Mouse (Mus musculus) adrenal gland, adult 8-10 months (tissue): ENCODE results near the gene Rap2b. TPM values are rescaled to one million over a fixed set of nuclear protein-coding genes. Genes with fewer than 3 reads are reported as not detected.

Source experiments
- DNase-seq: peaks from one replicate; pipeline ENCODE4 v3.0.0; 2022
- total RNA-seq, 4 experiments: library from RNA; stranded (reverse); gene quantifications; 2 replicates each; pipeline ENCODE4 v1.2.4; 2022

Rap2b gene
- total RNA-seq, 4 experiments from 2014 or later, result 4.5 to 5.7 (median 4.8) TPM

DNA sequence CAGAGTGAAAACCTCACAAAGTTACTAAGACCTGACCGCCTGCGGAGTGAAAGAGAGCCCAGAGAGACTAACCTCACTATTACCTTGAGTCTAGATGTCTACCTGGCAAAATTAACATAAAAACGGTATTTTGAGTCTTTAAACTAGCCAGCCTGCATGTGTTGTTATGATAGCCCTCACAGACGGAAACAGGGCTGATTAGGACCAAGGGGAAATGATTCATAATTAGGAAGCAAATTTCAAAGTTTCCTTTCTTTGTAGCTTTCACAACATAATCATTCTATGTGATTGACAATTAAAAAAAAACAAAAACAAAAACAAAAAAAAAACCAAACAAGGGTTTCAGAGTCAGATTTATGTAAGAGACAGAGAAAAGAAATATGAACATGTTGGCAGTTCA lies 24.9 kb downstream of the Rap2b start:
- DNase-seq, result no peak

DNA sequence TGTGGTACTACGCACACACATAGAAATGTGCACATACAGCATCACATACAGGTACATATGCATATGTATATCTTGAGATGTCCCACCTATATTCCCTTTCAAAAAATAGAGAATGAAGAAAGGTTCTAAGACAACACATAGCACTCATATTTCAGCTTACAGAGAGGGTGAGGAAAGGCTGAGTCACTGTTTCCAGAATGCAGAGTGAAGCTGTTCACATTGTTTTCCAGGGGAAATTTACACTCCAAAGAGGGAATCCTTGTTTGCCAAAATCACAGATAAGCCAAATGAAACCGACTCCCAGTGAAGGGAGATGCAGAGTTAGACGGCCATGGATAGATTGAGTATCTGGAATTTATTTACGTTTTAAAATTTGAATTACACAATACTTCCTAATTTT lies 30.1 kb downstream of the Rap2b start:
- DNase-seq, result no peak

DNA sequence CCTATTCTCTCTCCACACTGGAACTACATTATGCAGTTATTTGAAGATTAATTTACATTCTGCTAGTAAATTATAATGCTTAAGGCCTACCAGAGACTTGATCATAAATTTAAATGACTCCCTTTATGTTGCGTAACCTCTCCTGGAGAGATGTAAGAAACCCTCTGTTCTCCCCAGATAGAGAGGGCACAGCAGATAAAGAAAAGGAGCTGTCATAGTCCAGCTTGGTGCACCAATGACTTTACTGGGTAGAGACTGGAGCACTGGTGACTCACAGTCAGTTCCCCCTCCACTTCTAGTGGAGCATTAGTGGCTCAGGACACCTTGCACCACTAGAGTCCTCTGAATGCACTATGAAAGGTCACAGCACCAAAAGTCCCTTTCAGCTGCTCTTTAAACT lies 31.4 kb downstream of the Rap2b start:
- DNase-seq, result no peak

DNA sequence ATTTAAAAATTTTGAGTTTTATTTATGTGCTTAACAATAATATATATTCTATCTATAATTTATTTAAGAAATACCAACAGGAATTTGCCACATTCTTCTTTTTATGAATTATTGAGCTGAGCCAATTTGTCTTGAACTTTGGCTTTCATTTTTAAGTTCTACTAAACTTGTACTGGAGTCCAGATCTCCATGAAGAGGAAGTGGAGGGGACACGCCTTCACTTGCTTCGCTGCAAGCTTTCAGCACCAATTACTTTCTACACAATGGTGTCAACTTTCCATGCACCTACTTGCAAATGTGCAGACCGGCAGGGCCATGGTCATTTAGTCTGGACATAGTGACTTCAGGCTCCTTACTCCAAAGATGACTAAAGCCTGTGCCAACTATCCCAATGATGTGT lies 32.1 kb downstream of the Rap2b start:
- no peak for DNase-seq

DNA sequence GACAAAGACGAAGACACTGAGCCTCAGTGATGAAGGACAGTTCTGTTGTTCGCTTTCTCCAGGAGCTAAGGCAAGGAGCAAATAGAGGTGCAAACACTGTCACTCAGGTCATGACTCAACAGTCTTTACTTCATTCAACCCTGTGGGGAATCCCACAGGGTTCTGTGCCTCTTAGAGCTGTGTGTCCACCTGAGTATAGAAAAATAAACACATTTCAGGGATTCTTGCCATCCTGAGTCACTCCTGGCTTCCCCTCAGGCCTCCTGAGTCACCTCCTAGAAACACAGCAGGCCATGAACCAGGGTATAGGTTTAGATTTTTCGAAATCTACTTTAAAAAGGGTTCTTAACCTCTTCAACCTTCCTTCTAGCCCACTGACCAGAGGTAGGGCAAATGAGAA lies 33.9 kb downstream of the Rap2b start:
- no peak for DNase-seq

DNA sequence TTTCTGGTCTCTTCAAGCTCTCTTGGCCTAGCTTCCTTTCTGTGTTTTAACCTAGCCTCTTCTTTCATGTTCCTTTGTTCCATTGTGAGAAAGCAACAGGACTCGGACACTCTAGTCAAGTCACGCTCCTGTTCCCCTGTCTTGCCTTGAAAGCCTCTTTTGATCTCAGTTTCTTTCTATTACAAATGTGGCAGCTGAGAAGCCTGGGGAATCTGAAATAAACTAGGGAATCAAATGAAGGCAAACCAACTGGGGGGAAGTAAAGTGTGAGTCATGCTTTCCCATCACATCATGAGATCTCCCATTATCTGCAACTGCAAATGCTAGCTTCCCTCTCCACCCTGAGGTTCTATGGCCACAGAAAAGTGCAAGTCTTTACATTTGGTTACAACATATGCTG lies 35.3 kb downstream of the Rap2b start:
- no peak for DNase-seq

DNA sequence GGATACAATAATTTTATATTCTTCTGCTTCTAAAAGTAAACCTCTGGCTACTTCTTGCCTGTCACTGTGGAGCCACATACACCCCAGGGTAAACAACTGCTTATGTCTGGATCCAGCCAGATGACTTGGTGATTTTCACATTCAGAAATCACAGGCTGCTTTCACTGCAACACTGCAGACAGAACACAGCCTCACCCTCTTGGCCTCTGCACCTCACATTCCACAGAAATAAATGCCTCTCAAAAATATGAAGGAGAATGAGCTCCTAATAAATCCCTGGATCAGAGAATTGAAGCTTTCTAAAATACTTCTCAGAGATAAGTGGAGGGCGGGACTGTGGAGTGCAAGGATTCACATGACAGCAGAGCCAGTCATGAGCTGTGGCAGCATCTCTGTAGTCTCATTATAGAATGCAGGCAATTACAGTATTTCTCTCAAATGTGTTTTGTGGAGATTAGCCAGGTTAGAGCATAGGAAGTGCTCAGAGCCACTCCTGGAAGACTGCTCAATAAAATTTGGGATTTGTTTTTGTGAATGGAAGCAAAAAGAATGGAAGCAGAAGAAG lies 39.5 kb downstream of the Rap2b start:
- no peak for DNase-seq

DNA sequence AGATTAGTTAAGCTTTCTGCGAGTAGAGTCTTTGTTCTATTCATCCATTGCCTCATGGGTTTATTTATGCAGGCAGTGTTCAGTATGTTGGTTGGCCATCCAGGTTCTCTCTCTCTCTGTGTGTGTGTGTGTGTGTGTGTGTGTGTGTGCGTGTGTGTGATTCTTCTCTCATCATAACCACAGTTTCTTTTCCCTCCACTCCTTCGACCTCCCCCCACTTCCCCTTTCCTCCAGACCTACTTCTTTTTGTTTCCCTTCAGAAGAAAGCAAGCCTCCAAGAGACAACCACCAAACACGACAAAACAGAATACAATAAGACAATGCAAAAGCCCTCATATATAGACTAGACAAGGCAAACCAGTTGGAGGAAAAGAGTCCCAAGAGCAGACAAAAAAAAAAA lies 45.5 kb downstream of the Rap2b start:
- DNase-seq, result no peak

DNA sequence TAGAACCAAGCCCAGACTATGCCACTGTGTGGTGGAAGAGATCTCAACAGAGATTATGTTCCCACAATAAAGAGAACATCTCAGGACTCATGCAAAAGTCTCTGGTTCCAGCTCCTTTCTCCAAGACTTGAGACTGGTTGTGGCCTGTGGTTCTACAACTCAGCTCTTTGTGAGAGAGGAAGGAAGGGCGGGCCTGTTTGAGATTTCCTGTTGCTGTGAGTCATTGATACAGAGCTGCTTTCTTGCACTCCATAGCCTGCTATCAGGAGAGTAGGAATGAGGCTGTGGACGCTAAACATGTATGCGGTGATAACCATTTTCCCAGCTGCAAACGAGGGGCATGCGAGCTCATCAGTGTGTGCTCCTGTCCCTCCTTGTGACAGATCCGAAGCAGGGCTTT lies 48.2 kb downstream of the Rap2b start:
- no peak for DNase-seq

DNA sequence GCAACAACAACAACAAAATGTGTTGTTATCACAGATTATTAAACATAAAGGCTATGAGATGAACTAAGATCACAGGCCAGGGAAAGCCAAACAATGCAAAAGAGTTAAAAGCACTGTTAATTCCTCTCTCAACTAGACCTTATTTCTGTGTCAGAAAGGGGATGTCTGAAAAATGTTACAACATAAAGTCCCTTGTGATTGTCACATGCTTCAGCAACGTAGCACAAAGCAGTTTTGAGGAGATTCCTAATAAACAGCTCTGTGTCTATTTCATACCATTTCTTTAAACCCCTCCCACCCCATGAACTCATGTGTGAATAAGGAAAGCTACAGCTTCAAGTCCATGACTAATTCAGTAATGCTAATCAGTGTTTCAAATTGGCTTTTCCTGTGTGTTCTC lies 54.4 kb downstream of the Rap2b start:
- no peak for DNase-seq

Other genes with a start within 250 kb of the Rap2b start
- gene B430305J03Rik, start 4.3 kb downstream of the Rap2b start, total RNA-seq, result under 1 TPM in 3 of 4 experiments, not detected in 1; 0.12 to 0.27 (median 0.17) TPM